In genomic region chr12:29755872-29756265, GRCm38 (mm10) we compare ENCODE assay signal across 15 mouse cellular contexts.
DNase-seq lines count a peak whose midpoint lies in the region; ATAC-seq lines count a peak whose summit lies in the region.
"Had no signal": no experiment of that assay in that cellular context is flagged by ENCODE, and none has a peak within 500 bp of the region (broad histone marks: within the 10 kb centered on the region; RNA-seq: fewer than 3 reads in every experiment).

No protein-coding gene starts in this region.

- no peak for ATAC-seq in heart, embryonic 12.5 days (ENCODE audit: insufficient number of reproducible peaks, low FRiP score)
- ATAC-seq in midbrain, embryonic 15.5 days (replicated peaks) = no peak
- ATAC-seq: hindbrain, embryonic 16.5 days; liver, postnatal 0 days had no signal

- H3K4me3 ChIP-seq in heart, embryonic 12.5 days = no peak overlapping the region
- H3K4me3 ChIP-seq in midbrain, embryonic 15.5 days = no peak overlapping the region
- H3K4me3 ChIP-seq: embryonic facial prominence, embryonic 13.5 days; limb, embryonic 12.5 days; midbrain, embryonic 12.5 days had no signal

- no peaks in the 10 kb centered on the region for H3K9me3 ChIP-seq in heart, embryonic 12.5 days (replicated peaks)
- no peaks in the 10 kb centered on the region for H3K9me3 ChIP-seq in midbrain, embryonic 15.5 days
- H3K9me3 ChIP-seq: embryonic facial prominence, embryonic 13.5 days; limb, embryonic 12.5 days; midbrain, embryonic 12.5 days had no signal

- H3K9ac ChIP-seq in heart, embryonic 12.5 days = no peak overlapping the region
- H3K9ac ChIP-seq in midbrain, embryonic 15.5 days = no peak overlapping the region
- H3K9ac ChIP-seq: embryonic facial prominence, embryonic 13.5 days; limb, embryonic 12.5 days; liver, postnatal 0 days; midbrain, embryonic 12.5 days had no signal

- no peaks in the 10 kb centered on the region for H3K36me3 ChIP-seq in heart, embryonic 12.5 days
- H3K36me3 ChIP-seq in midbrain, embryonic 15.5 days (replicated peaks) = no peaks in the 10 kb centered on the region
- H3K36me3 ChIP-seq: embryonic facial prominence, embryonic 13.5 days; limb, embryonic 12.5 days; midbrain, embryonic 12.5 days had no signal

- WGBS in heart, embryonic 12.5 days = 75% methylated on average over 3 of the region's 3 CpGs
- 90% methylated on average over 3 of the region's 3 CpGs for WGBS in midbrain, embryonic 15.5 days

- H3K4me2 ChIP-seq in heart, embryonic 12.5 days = no peak overlapping the region
- no peak overlapping the region for H3K4me2 ChIP-seq in midbrain, embryonic 15.5 days
- H3K4me2 ChIP-seq: embryonic facial prominence, embryonic 13.5 days; limb, embryonic 12.5 days; midbrain, embryonic 12.5 days had no signal

- peak; percentile 1 to 2 for DNase-seq in heart, postnatal 14 days
- DNase-seq in cerebellum, adult 18-20 months = peak; percentile 52
- DNase-seq in cerebellum, adult 8-10 months = peak; percentile 32
- DNase-seq in gastrocnemius, postnatal 10 days = peak; percentile 11
- DNase-seq in retina, postnatal 1 day = no peak
- no peak for DNase-seq in layer of hippocampus, postnatal 14 days (ENCODE audit: low spot score in 2 of 2)
- DNase-seq: adrenal gland, adult 8-10 months; kidney, adult 8-10 months; liver, postnatal 0 days had no signal

- no peaks in the 10 kb centered on the region for H3K4me1 ChIP-seq in heart, embryonic 12.5 days (replicated peaks)
- no peaks in the 10 kb centered on the region for H3K4me1 ChIP-seq in midbrain, embryonic 15.5 days
- H3K4me1 ChIP-seq: embryonic facial prominence, embryonic 13.5 days; midbrain, embryonic 12.5 days had no signal

- intact Hi-C loops in heart, postnatal 14 days (cut with DNase I) = no loop called here

- no peak overlapping the region for H3K27ac ChIP-seq in heart, embryonic 12.5 days (ENCODE audit: poor library complexity, severe bottlenecking)
- no peak overlapping the region for H3K27ac ChIP-seq in midbrain, embryonic 15.5 days
- H3K27ac ChIP-seq: embryonic facial prominence, embryonic 13.5 days; limb, embryonic 12.5 days; midbrain, embryonic 12.5 days had no signal

- no peaks in the 10 kb centered on the region for H3K27me3 ChIP-seq in heart, embryonic 12.5 days (replicated peaks)
- no peaks in the 10 kb centered on the region for H3K27me3 ChIP-seq in midbrain, embryonic 15.5 days (replicated peaks)
- H3K27me3 ChIP-seq: embryonic facial prominence, embryonic 13.5 days; limb, embryonic 12.5 days; midbrain, embryonic 12.5 days had no signal

Comparison
In these comparisons a context has a peak if more than half of its experiments do, and no peak if none do; other contexts are left out.
1. DNase-seq: peak in heart, postnatal 14 days (2 of 2), cerebellum, adult 18-20 months (2 of 2), cerebellum, adult 8-10 months (single experiment) and gastrocnemius, postnatal 10 days (single experiment); none in retina, postnatal 1 day (single experiment) and layer of hippocampus, postnatal 14 days (0 of 2).